Mouse (Mus musculus) ES-Bruce4 (cell line): ENCODE data around the gene Arl13b.

ENCODE experiments used
- CTCF ChIP-seq: IDR thresholded peaks from one replicate; pipeline ENCODE4 v1.8.1; 2011; ENCODE audit warnings: low read depth, low read length
- EP300 ChIP-seq: IDR thresholded peaks from 2 replicates; pipeline ENCODE4 v1.6.1; 2011; ENCODE audit warnings: low read depth, low read length; ENCODE audit not compliant: insufficient read depth
- POLR2A ChIP-seq: IDR thresholded peaks from one replicate; pipeline ENCODE4 v1.8.1; 2011; ENCODE audit warnings: low read length; ENCODE audit not compliant: insufficient read depth

GRCm38 (mm10) chr16:62782229-62782628, 64.6 kb downstream of the Arl13b start:
- TF ChIP-seq CTCF = no peak
- TF ChIP-seq EP300 = no peak
- no peak for TF ChIP-seq POLR2A
